Mouse (Mus musculus) hindbrain, embryonic 15.5 days (tissue): ENCODE results near the gene Phldb1. TPM values are rescaled to one million over a fixed set of nuclear protein-coding genes. Genes with fewer than 3 reads are reported as not detected.
A peak's percentile ranks its signal among the peaks of the same experiment; 100 is the strongest.

Experiments
- ATAC-seq: fragments of 200-750 bp; cut with Nextera tagmentation; 2 replicates; pipeline ENCODE4 v1.8.0; 2017; ENCODE audit warnings: low read depth, moderate number of reproducible peaks, moderate TSS enrichment; ENCODE audit not compliant: low FRiP score
- H3K27ac ChIP-seq: fragments of 300-500 bp; sonication (generic); replicated peaks from 2 replicates; pipeline ENCODE4 v1.5.1; 2015; ENCODE audit warnings: mild to moderate bottlenecking, inconsistent platforms
- H3K27me3 ChIP-seq: fragments of 300-500 bp; sonication (generic); 2 replicates; pipeline ENCODE4 v1.6.1; 2015; ENCODE audit warnings: control low read depth, inconsistent platforms
- H3K36me3 ChIP-seq: fragments of 300-500 bp; sonication (generic); 2 replicates; pipeline ENCODE4 v1.6.1; 2015; ENCODE audit warnings: control low read depth, inconsistent platforms
- H3K4me1 ChIP-seq: fragments of 300-500 bp; sonication (generic); replicated peaks from 2 replicates; pipeline ENCODE4 v1.6.1; 2015; ENCODE audit warnings: control low read depth, inconsistent platforms
- H3K4me2 ChIP-seq: fragments of 300-500 bp; sonication (generic); 2 replicates; pipeline ENCODE4 v1.6.1; 2015; ENCODE audit warnings: moderate library complexity, mild to moderate bottlenecking, inconsistent platforms
- H3K4me3 ChIP-seq: fragments of 300-500 bp; sonication (generic); 2 replicates; pipeline ENCODE4 v1.5.1; 2015; ENCODE audit warnings: mild to moderate bottlenecking, inconsistent platforms
- H3K9ac ChIP-seq: fragments of 300-500 bp; sonication (generic); 2 replicates; pipeline ENCODE4 v1.6.1; 2015; ENCODE audit warnings: inconsistent platforms
- H3K9me3 ChIP-seq: fragments of 300-500 bp; sonication (generic); 2 replicates; pipeline ENCODE4 v1.6.1; 2016; ENCODE audit warnings: control low read depth, inconsistent platforms
- WGBS: fragments of 180-500 bp; shearing (Covaris S2); methylation state at CpG from one replicate; pipeline ENCODE4 v1.1.7; 2015; 5-methylcytosine and 5-hydroxymethylcytosine counted together
- polyA plus RNA-seq: library from polyadenylated mRNA; unstranded; fragments of >200 nt; fragmentation: Nextera tagmentation; extraction: Ambion mirVana; gene quantifications from 2 replicates; pipeline ENCODE4 v1.2.1, GENCODE M21; 2015

Gene Phldb1
- polyA plus RNA-seq, 1 experiment from 2014 or later, result 46.4 TPM

DNA sequence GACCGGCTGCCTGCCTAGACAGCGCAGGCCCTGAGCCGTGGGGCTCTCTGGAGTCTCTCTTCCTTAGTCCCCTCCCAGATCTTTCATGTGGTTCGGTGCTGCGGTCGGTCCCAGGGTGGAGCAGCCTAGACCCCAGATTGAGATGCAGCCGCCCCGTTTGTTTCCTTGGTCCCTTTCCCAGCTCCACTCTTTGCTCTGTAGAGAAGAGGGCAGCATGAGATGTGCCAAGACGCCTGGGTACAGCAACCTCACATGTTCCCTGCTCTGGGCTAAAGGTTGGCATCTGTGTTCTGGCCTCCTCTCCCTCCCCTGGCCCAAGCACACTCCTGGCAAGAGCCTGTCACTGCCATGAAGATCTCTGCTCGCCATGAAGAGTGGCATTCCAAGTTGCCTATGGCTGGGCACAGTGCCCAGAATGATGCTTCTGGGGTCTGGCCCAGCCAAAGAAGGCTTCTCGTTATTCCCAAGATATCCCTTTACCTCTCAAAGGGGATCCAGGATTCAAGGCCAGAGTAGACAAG, 11.4 kb downstream of the Phldb1 start:
- Histone ChIP-seq H3K9me3 (no peaks in the 10 kb centered on the region), H3K4me2 (no peak overlapping the region), H3K36me3 (no peaks in the 10 kb centered on the region), H3K27ac (peak overlapping the region; percentile 72), H3K4me3 (no peak overlapping the region), H3K4me1 (peaks cover 78% of the 10 kb centered on the region), H3K9ac (no peak overlapping the region), H3K27me3 (no peaks in the 10 kb centered on the region)
- ATAC-seq, result no peak
- WGBS, result 45% methylated on average over 11 of the region's 11 CpGs

DNA sequence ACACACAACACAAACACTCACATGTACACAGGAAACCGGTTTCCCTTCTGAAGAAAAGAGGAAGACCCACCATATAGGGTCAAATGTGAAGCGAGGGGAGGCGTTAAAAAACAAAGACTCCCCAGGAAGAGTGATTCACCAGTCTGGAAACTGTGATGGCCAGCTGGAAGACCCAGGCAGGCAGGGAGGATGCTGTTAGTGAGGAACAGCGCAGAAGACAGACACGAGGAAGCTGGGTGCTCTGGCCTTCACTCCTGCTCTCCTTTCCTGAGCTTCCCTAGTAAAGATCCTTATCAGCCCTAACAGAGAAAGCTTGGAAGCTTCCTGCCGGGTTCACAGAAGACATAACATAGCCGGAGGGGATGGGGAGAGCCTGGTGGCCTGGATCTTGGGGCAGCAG, 12.0 kb downstream of the Phldb1 start:
- H3K4me1 ChIP-seq, result peaks cover 83% of the 10 kb centered on the region

DNA sequence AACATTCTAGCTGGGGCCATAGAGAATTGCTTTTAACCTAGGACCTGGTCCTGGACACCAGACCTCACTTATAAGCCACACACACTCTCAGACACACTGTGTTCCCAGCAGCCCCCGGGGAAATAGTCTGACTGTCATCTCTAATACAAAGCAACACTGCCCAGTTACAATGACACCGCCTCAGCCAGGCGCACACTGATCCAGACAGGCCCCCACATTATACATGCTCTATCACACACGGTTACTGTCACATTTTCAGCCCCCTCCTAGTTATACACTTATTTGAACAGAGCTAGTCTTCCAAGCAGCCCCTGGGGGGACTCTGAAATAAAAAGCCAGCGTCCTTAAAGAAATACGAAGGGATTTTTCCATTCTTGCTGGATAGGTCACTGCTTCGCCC, 12.4 kb downstream of the Phldb1 start:
- no peak for ATAC-seq
- Histone ChIP-seq H3K27ac (peak overlapping the region; percentile 72), H3K27me3 (no peaks in the 10 kb centered on the region), H3K4me1 (peaks cover 86% of the 10 kb centered on the region), H3K4me2 (no peak overlapping the region), H3K9me3 (no peaks in the 10 kb centered on the region), H3K4me3 (no peak overlapping the region), H3K9ac (no peak overlapping the region), H3K36me3 (no peaks in the 10 kb centered on the region)
- 36% methylated on average over 7 of the region's 7 CpGs for WGBS

More for the DNA sequence above, 12.0 kb downstream of the Phldb1 start:
- ATAC-seq, result no peak
- H3K9ac ChIP-seq, result no peak overlapping the region
- no peaks in the 10 kb centered on the region for H3K27me3 ChIP-seq
- no peak overlapping the region for H3K4me3 ChIP-seq
- peak overlapping the region; percentile 72 for H3K27ac ChIP-seq
- no peaks in the 10 kb centered on the region for H3K9me3 ChIP-seq
- H3K36me3 ChIP-seq, result no peaks in the 10 kb centered on the region
- H3K4me2 ChIP-seq, result no peak overlapping the region
- 32% methylated on average over 7 of the region's 7 CpGs for WGBS

DNA sequence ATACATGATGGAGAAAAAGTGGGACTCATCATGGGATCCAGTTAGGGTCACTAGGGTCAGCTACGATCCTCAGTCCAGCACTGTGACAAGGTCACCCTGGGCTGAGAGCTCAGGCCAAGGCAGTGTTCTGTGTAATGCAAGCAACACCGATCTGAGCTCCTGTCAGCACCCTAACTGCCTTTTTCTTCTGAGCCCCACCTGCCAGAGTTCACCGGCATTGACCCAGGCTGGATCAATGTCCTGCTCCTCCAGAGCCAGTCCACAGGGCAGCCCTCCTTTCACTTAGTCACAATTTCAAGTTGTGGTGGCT, 13.2 kb downstream of the Phldb1 start:
- no peaks in the 10 kb centered on the region for H3K27me3 ChIP-seq
- H3K9me3 ChIP-seq, result no peaks in the 10 kb centered on the region
- H3K36me3 ChIP-seq, result peaks cover under 1% of the 10 kb centered on the region; the same call in 1 of the 2 replicates
- H3K4me1 ChIP-seq, result peaks cover 84% of the 10 kb centered on the region
- WGBS, result 84% methylated on average over 3 of the region's 3 CpGs
- peak overlapping the region; percentile 77 for H3K4me3 ChIP-seq
- H3K9ac ChIP-seq, result no peak overlapping the region
- peak overlapping the region; percentile 91 for H3K4me2 ChIP-seq
- H3K27ac ChIP-seq, result peak overlapping the region; percentile 77; the same call in 1 of the 2 replicates
- 0 out of 2 replicates have a peak, but pooled peaks have one; percentile 0 for ATAC-seq

- Histone ChIP-seq H3K4me1 (peaks cover 81% of the 10 kb centered on the region), H3K27me3 (no peaks in the 10 kb centered on the region), H3K27ac (peak overlapping the region; percentile 77), H3K4me2 (peak overlapping the region; percentile 91), H3K9ac (peak overlapping the region; percentile 87), H3K36me3 (peaks cover 6% of the 10 kb centered on the region; the same call in 1 of the 2 replicates), H3K9me3 (no peaks in the 10 kb centered on the region), H3K4me3 (peak overlapping the region; percentile 77)
- peak; percentile 81 for ATAC-seq
- WGBS, result 3% methylated on average over 39 of the region's 40 CpGs
Observed at GRCm38 (mm10) chr9:44721154-44721876, 13.7 kb downstream of the Phldb1 start.

DNA sequence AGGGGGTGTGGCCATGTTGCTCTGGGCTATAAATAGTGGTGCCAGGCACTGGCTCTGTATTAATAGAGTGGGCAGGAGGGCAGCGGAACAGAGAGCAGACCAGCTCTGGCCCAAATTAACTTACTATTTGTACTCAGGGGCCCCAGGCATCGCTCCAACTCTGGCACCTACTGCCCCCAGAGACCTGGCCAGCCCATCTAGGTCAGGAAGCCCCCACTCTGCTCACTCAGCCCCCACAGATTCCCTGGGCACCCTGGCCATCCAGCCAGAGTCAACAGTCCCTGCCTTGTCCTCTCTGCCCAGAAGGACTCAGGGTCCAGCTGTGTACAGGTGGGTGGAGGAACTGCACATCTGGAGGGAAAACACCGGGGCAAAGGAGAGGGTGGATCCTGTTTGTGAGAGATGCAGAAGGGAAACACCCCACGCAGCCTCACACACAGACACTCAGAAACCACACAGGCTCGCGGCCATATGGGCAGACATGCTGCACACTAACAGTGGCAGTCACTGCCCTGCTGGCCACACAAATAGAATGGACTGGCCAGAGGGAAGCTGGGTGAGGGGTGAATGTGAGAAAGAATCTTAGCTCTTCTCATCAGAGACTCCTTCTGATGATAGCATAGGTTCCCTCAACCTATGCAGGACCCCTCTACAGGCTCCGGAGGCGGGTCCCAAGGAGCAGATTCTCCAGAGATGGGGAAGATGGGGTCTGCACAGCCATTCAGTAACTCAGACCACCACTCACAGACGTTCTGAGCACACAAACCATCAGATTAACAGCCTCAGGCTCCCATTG, 14.4 kb downstream of the Phldb1 start:
- Histone ChIP-seq H3K9me3 (no peaks in the 10 kb centered on the region), H3K27ac (peak overlapping the region; percentile 77), H3K36me3 (peaks cover 13% of the 10 kb centered on the region), H3K4me3 (peak overlapping the region; percentile 77), H3K4me1 (peaks cover 77% of the 10 kb centered on the region), H3K4me2 (peak overlapping the region; percentile 91), H3K9ac (peak overlapping the region; percentile 87), H3K27me3 (no peaks in the 10 kb centered on the region)
- ATAC-seq, result peak; percentile 15; the same call in 1 of the 2 replicates
- WGBS, result 10% methylated on average over 9 of the region's 9 CpGs

GRCm38 (mm10) chr9:44719632-44720357, 15.2 kb downstream of the Phldb1 start:
- Histone ChIP-seq H3K27me3 (no peaks in the 10 kb centered on the region), H3K4me3 (peak overlapping the region; percentile 77), H3K27ac (peak overlapping the region; percentile 77), H3K9ac (peak overlapping the region; percentile 87), H3K4me2 (peak overlapping the region; percentile 91), H3K4me1 (peaks cover 70% of the 10 kb centered on the region), H3K36me3 (peaks cover 19% of the 10 kb centered on the region), H3K9me3 (no peaks in the 10 kb centered on the region)
- 62% methylated on average over 8 of the region's 8 CpGs for WGBS
- 0 out of 2 replicates have a peak, but pooled peaks have one; percentile 2 for ATAC-seq

GRCm38 (mm10) chr9:44718937-44719631, 15.9 kb downstream of the Phldb1 start:
- Histone ChIP-seq H3K9me3 (no peaks in the 10 kb centered on the region), H3K4me1 (peaks cover 63% of the 10 kb centered on the region), H3K27me3 (no peaks in the 10 kb centered on the region), H3K4me2 (peak overlapping the region; percentile 91), H3K27ac (no peak overlapping the region), H3K36me3 (peaks cover 19% of the 10 kb centered on the region), H3K9ac (no peak overlapping the region), H3K4me3 (peak overlapping the region; percentile 77)
- 80% methylated on average over 12 of the region's 12 CpGs for WGBS
- ATAC-seq, result no peak

GRCm38 (mm10) chr9:44717822-44718242, 17.2 kb downstream of the Phldb1 start:
- Histone ChIP-seq H3K4me1 (peaks cover 51% of the 10 kb centered on the region), H3K4me3 (no peak overlapping the region)
- WGBS, result 70% methylated on average over 10 of the region's 10 CpGs

DNA sequence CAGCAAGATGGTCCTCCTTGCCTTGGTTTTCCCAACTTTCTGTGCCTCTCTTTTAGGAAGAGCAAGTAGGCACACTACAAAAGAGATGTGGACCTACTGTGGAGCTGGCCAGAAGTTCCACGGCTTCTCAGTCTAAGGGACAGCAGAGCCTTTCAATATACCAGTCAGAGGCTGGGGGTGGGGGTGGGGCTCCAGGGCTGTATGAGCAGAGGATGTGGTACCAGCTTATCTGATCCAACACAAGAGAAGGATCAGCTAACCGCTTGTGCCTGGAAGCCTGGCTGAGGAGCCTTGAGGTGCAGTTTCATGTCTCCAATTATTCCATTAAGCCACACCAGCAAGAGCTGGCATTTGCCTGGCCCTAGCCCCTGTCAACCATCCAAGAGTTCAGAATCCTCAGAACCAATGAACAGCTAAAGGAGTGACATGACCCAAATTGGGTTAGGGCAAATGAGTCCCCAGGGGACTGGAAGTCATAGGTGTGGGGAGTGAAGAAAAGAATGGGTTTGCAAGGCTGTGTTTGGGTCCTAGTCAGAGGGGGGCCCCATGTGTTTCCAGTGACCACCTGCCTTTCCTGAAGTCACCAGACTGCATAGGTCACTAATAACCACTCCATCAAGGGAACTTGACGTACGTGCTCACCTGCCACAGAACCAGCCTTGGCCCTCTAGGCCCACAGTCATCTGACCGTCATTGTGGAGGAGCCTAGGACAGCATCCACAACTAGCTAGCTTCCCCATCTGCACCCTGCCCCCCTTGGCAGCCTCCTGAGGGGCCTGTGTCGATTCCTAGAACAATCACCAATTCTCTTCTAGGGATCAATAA, 17.8 kb downstream of the Phldb1 start:
- peaks cover 19% of the 10 kb centered on the region for H3K36me3 ChIP-seq
- no peak for ATAC-seq
- no peak overlapping the region for H3K4me3 ChIP-seq
- H3K27me3 ChIP-seq, result no peaks in the 10 kb centered on the region
- no peak overlapping the region for H3K9ac ChIP-seq
- H3K4me2 ChIP-seq, result no peak overlapping the region
- H3K9me3 ChIP-seq, result no peaks in the 10 kb centered on the region
- H3K4me1 ChIP-seq, result peaks cover 45% of the 10 kb centered on the region
- 76% methylated on average over 6 of the region's 6 CpGs for WGBS
- H3K27ac ChIP-seq, result no peak overlapping the region

More at GRCm38 (mm10) chr9:44717822-44718242, 17.2 kb downstream of the Phldb1 start:
- Histone ChIP-seq H3K9me3 (no peaks in the 10 kb centered on the region), H3K27me3 (no peaks in the 10 kb centered on the region), H3K36me3 (peaks cover 19% of the 10 kb centered on the region), H3K9ac (no peak overlapping the region), H3K27ac (no peak overlapping the region), H3K4me2 (no peak overlapping the region)
- ATAC-seq, result no peak
